Mouse (Mus musculus) frontal cortex, adult (tissue): Measurements from ENCODE around the gene Mapk13.

Experiments used
- ATAC-seq: cut with Nextera tagmentation; 2 replicates; pipeline ENCODE4 v1.9.2; 2017; ENCODE audit warnings: mild to moderate bottlenecking, moderate library complexity, mixed read lengths; ENCODE audit not compliant: low TSS enrichment

The Mapk13 gene

DNA sequence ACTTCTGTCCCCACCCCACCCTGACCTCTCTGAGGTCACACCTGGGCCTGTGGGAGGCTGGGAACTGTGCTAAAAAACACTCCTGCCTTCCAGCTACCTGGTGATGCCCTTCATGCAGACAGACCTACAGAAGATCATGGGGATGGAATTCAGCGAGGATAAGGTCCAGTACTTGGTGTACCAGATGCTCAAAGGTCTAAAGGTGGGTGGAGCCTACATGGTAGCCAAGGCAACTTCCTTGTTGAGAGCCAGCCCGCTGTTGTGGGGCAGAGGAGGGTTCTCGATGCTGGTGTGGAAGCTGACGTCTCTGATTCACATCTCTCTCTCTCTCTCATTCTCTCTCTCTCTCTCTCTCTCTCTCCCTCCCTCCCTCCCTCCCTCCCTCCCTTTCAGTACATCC, 6.1 kb downstream of the Mapk13 start:
- ATAC-seq = no peak

DNA sequence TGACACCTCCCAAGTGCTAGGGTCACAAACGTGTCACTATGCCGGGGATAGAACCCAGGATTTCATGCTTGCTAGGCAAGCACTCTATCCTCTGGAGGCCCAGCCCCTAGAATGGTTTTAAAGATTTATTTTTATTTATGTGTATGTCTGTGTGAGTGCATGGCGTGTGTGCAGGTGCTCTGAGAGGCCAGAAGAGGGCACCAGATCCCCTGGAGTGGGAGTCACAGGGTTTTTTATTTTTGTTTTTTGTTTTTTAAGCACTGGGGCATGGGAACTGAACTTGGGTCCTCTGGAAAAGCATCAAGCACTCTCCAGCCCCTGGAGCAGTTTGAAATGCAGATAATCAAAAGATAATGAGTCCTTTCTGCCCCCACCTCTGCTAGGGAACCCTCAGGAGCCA, 7.7 kb downstream of the Mapk13 start:
- ATAC-seq = no peak

DNA sequence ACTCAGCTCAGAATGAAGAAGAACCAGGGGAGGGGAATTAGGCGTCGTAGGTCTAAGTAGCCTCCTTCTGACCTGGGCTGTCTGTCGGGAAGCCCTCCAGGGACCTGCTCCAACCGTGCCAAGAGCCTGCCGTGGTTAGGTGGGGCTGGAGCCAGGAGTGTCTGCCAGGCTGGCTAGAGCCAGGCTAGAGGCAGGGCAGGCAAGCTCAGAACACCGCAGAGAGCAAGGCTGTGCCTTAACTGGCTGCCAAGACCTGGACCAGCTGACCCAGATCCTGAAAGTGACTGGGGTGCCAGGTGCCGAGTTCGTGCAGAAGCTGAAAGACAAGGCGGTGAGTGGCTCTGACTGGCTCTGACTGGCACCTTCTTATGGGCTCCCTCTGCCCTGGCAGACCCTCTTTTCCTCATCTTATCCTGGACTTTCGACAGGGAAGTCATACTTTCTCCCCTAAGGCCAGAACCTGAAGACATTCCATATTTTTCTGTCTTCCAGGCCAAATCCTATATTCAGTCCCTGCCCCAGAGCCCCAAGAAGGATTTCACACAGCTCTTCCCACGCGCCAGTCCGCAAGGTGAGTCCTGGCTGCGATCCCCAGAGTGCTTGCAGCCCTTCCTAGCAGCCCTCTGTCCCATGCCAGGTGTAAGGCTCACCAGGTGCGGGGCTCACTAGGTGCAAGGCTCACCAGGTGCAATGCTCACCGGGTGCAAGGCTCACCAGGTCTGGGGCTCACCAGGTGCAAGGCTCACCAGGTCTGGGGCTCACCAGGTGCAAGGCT, 8.3 kb downstream of the Mapk13 start:
- ATAC-seq = no peak

GRCm38 (mm10) chr17:28779735-28780134, 10.6 kb downstream of the Mapk13 start:
- ATAC-seq = no peak

DNA sequence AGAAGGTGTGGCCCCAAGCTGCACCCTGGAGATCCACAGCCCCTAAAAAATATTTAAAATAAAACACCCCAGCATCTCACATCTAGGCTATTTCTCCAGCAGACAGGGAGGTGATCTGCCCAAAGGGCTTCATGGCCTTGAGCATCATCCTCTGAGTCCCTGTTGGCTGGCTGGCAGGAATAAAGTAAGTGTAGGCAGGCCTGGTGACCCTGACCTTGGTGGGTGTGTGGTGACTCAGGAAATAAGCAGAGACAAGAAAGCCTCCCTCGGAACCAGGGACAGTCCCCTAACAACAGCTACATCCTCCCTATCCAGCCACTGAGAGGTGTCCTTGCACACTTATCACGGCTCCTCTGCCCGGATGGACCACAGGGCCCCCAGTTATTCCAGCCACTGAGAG, 11.7 kb downstream of the Mapk13 start:
- ATAC-seq = no peak

GRCm38 (mm10) chr17:28781290-28782045, 12.4 kb downstream of the Mapk13 start:
- no peak for ATAC-seq

DNA sequence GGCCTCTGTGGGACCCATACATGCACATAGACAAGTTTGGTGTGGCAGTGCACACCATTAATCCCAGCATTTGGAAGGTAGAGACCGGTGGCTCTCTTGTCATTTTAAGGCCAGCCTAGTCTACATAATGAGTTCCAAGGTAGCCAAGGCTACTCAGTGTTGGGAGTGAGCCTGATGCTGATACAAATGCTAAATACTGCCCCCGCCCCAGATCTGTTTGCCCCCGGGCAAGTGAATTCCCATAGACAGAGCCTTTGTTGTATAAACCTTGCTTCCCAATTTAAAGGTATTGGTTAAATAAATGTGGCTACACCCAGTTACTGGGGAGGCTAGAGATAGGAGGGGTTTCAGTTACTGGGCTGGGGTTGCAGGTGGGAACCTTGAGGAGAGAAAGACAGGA, 15.9 kb downstream of the Mapk13 start:
- no peak for ATAC-seq

- ATAC-seq = no peak
Observed at GRCm38 (mm10) chr17:28787507-28787906, 18.4 kb downstream of the Mapk13 start.

DNA sequence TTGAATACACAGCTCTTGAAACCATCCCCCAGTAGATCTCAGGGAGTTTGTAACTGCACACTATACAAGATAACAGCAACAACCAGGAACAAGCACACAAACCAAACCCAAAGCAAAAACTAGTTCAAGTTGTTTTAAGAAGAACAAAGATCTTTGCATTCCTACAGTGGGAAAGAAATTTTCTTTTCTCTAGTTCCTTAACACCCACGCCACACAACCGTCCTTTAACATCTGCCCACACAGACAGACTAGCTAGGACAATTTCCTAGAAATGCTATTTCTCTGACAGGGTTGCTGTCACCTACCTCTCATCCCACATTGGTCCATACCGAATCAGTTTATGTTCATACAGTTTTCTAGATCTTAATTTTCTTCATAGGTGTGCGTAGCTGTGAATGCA, 27.9 kb downstream of the Mapk13 start:
- no peak for ATAC-seq

GRCm38 (mm10) chr17:28799291-28800160, 30.4 kb downstream of the Mapk13 start:
- no peak for ATAC-seq

DNA sequence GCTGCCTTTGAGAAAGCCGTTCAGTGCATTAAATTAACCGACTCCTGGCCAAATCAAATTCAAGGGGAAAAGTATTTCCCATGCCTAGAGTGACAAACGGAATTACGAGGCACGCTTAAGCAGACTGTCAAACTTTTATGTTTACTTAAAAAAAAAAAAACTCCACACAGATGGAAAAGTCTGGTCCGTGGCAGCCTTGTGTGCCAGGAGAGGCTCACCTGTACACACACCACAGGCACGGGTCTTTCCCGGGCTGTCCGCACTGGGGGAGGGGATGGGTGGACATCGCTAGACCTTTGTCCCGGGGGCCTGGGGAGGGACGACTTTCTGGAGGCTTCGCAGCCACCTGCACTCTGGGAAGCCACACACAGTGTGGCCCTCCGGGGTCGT, 31.2 kb downstream of the Mapk13 start:
- ATAC-seq = no peak

GRCm38 (mm10) chr17:28800671-28801412, 31.7 kb downstream of the Mapk13 start, which contains the start of gene Brpf3:
TSS of gene Brpf3 (plus strand) at chr17:28801090.
- peak; percentile 41 for ATAC-seq

- ATAC-seq = peak; percentile 91
Observed at GRCm38 (mm10) chr17:28801474-28802005, 32.4 kb downstream of the Mapk13 start.

- ATAC-seq = no peak
Observed at GRCm38 (mm10) chr17:28802006-28802481, 32.9 kb downstream of the Mapk13 start.

DNA sequence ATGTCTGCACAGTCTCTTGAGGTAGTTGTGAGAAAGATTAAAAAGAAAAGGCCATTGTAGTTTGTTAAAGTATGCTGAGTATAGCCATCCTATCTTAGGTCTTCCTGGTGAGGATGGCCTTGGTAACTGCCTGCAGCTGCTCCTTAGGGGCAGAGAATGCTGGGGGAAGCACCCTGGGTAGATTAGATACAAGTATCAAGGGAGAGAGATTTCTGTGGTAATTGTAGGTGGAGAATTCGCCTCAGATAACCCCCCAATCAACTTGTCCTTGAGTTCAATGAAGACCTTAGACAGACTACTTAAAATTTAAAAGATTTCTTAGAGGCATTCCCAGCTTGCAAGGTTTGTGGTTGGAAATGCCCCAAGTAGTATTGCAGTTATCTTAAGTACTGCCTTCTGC, 34.2 kb downstream of the Mapk13 start:
- no peak for ATAC-seq

DNA sequence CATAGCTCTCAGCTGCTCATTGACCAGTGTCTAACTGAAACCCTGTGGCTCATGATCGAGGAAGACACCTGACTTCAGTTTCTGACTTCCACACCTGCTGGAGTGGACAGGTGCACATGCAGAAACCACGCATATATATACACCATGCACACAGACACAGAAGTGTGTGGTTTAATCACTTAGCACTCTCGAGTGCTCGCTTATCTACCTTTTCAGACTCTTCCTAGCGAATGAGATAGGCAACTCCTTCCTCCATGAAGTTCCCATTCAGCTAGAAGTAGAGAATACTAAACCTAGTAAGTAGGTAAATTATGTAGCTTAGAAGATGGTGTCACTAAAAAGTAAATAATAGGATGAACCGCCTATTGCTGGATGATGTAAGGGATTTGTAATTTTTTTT, 35.9 kb downstream of the Mapk13 start:
- ATAC-seq = no peak

GRCm38 (mm10) chr17:28806770-28807169, 37.7 kb downstream of the Mapk13 start:
- ATAC-seq = no peak

DNA sequence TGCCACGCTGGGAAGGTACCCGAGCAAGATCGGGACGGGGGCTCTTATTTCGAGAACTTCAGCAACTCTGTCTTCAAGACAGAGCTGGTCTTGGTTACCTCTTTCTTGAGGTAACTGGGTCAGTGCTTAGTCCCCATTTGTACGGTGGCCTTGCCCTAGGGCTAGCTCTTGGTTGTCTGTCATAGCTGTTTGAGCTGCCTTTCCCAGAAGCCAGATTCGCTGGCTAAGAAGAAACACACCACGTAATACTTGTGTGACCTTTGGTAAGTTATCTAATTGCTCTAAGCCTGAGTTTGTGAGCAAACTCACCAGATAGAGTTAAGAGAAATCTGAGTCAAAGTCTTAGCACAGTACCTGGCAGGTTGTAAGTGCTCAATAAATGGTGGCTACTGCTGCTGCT, 39.6 kb downstream of the Mapk13 start:
- no peak for ATAC-seq

GRCm38 (mm10) chr17:28809175-28809831, 40.2 kb downstream of the Mapk13 start:
- no peak for ATAC-seq

DNA sequence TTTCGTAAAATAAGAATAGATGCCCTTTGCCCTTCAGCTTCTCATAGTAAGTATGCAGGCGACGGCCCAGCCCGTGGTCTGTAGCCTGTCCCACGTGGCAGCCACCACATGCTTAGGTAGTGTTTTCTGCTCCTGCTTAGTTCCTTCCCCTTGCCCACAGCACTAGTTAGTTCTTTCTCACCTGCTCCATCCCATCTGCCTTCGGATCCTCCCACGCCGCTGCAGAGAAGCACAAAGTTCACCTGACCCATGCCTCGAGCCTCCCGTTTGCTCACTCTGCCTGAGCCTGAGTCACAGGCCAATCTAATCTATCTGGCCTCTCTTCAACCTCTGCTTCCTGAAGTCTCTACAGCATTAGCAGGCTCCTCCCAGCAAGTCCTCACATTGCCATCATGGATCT, 43.2 kb downstream of the Mapk13 start:
- ATAC-seq = no peak
